Mouse (Mus musculus): Measurements from ENCODE around the gene Gucy2d. TPM values are rescaled to one million over a fixed set of nuclear protein-coding genes. Genes with fewer than 3 reads are reported as not detected.

Gucy2d gene
- 0.08 and 0.10 TPM in 2 replicates for polyA plus RNA-seq (2012; rRNA removed)

GRCm38 (mm10) chr7:98439956-98440466, at the start of gene Gucy2d:
Gucy2d (plus strand) TSS chr7:98440416.
- DNase-seq, result no peak
- Histone ChIP-seq H3K27ac (ENCODE audit: insufficient read depth, low read length) (no peak within 1 kb of the TSS), H3K4me3 (replicated peaks; ENCODE audit: insufficient read depth, low read depth, low read length) (no peak within 1 kb of the TSS), H3K4me1 (ENCODE audit: control insufficient read depth, insufficient read depth, low read length) (no peaks in the 10 kb centered on the region; the same call in 1 of the 2 replicates), H3K27me3 (ENCODE audit: control insufficient read depth, insufficient read depth, low read length) (no peaks in the 10 kb centered on the region)
- 51% methylated on average over 10 of the region's 10 CpGs for WGBS
- no peak for TF ChIP-seq POLR2A (IDR thresholded peaks at IDR 0.05; ENCODE audit: borderline replicate concordance, insufficient read depth, low read length)
- no peak for TF ChIP-seq CTCF (IDR thresholded peaks at IDR 0.05; ENCODE audit: borderline replicate concordance, insufficient read depth, low read depth, low read length)

DNA sequence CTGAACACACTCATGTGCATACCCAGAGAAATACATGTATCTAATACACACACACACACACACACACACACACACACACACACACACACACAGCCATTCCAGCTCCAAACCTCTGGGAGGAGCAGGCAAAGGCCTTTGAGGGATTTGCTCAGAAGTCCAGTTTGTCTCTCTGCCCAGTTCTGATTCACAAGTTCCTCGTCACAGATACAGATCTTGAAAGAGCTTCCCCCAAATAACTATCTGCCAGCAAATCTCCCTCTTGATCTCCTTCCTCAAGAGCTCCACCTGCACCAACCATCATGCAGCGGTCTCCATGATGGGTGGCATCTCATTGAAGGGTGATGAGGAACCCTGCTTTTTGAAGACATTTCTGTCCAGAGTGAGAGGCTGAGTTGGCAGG, 49.7 kb upstream of the Gucy2d start:
- no peak for DNase-seq
- no peak overlapping the region for H3K27ac ChIP-seq (ENCODE audit: insufficient read depth, low read length)
- H3K4me3 ChIP-seq (replicated peaks; ENCODE audit: insufficient read depth, low read depth, low read length), result no peak overlapping the region
- no peaks in the 10 kb centered on the region for H3K4me1 ChIP-seq (ENCODE audit: control insufficient read depth, insufficient read depth, low read length)
- 76% methylated on average over 2 of the region's 2 CpGs for whole genome bisulfite sequencing
- no peak for TF ChIP-seq CTCF (IDR thresholded peaks at IDR 0.05; ENCODE audit: borderline replicate concordance, insufficient read depth, low read depth, low read length)
- no peak for TF ChIP-seq POLR2A (IDR thresholded peaks at IDR 0.05; ENCODE audit: borderline replicate concordance, insufficient read depth, low read length)
- H3K27me3 ChIP-seq (ENCODE audit: control insufficient read depth, insufficient read depth, low read length), result no peaks in the 10 kb centered on the region

GRCm38 (mm10) chr7:98391351-98391936, 48.8 kb upstream of the Gucy2d start:
- WGBS, result 42% methylated on average over 7 of the region's 7 CpGs
- TF ChIP-seq CTCF (IDR thresholded peaks at IDR 0.05; ENCODE audit: borderline replicate concordance, insufficient read depth, low read depth, low read length), result no peak
- TF ChIP-seq POLR2A (IDR thresholded peaks at IDR 0.05; ENCODE audit: borderline replicate concordance, insufficient read depth, low read length), result no peak
- no peaks in the 10 kb centered on the region for H3K4me1 ChIP-seq (ENCODE audit: control insufficient read depth, insufficient read depth, low read length)
- H3K27me3 ChIP-seq (ENCODE audit: control insufficient read depth, insufficient read depth, low read length), result no peaks in the 10 kb centered on the region
- H3K27ac ChIP-seq (ENCODE audit: insufficient read depth, low read length), result no peak overlapping the region
- DNase-seq, result no peak
- H3K4me3 ChIP-seq (replicated peaks; ENCODE audit: insufficient read depth, low read depth, low read length), result no peak overlapping the region

DNA sequence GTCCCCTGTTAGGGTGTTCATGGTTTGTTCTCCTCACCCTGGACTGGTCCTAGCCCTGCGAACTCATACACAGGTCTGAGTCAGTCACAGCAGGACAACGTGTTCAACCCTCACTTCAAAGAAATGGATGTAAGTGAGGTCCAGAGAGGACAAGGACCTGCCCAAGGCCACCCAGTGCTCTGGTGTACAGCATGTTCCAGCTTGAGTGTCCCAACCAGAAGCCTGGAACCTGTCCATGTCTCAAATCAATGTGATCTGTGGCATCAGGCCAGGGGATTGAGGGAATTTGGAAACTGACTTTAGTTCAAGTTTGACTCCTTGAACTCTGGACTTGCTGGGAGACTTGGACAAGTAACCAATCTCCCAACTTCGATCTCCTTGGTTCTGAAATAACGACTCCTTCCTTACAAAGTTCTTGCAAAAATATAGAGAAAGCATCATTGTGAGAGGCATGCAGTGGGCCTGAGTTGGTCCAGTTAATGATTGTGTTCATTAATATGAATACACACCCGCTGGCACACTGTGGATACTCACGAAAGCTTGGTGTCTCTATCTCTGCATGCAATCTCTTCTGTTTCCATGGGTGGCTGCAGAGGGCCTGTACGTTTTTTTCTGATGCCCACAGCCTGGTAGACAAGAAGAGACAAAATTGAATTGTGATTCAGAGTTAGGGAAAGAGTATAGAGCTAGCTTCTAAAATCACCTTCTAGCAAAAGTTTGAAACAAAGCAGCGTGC, 47.6 kb upstream of the Gucy2d start:
- H3K4me1 ChIP-seq (ENCODE audit: control insufficient read depth, insufficient read depth, low read length), result no peaks in the 10 kb centered on the region
- WGBS, result 84% methylated on average over 8 of the region's 8 CpGs
- no peak for DNase-seq
- TF ChIP-seq CTCF (IDR thresholded peaks at IDR 0.05; ENCODE audit: borderline replicate concordance, insufficient read depth, low read depth, low read length) (no peak), POLR2A (IDR thresholded peaks at IDR 0.05; ENCODE audit: borderline replicate concordance, insufficient read depth, low read length) (no peak)
- no peak overlapping the region for H3K27ac ChIP-seq (ENCODE audit: insufficient read depth, low read length)
- no peaks in the 10 kb centered on the region for H3K27me3 ChIP-seq (ENCODE audit: control insufficient read depth, insufficient read depth, low read length)
- H3K4me3 ChIP-seq (replicated peaks; ENCODE audit: insufficient read depth, low read depth, low read length), result no peak overlapping the region

DNA sequence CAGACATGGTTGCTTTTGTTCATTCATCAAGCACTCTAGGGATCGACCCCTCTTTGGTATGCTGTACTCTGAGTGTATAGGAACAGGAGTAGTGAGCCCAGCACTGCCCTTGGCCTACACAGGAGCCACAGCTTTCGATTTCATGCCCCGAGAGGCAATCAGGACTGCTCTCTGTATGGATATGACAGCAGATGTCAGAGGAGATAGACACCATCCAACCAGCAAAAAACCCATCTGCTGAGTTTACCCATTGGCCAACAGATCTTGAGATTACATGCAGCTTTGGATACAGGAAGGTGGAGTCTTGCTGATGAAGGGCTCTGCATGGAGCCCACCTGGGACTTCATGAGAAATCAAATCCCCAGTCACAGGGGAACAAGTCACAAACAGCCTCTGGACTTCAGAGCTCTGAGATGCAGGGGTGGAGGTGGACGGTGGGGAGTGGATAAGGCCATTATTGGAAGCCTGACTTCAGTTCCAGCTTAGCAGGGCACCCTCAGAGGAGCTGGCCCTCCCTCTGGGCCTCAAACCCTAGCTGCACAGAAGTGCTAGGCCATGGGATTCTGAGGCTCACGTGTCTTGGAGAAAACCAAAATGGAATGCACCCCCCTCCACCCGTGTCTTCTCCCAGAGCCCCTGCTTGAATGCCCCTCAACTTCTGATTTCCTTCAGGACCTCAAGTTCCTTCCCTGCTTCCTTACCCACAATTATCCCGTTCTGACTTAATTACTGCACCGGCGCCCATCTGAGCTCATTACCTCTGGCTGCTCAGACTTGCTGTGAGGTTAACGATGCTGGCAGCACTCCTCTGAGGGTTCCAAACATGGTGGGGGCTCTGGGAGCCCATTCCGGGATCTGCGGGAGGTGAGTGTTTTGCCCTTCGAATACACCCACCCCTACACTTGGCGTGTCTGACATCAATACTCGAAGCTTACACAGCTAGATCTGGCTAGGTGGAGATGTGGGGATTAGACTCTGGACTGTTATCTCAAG, 37.3 kb upstream of the Gucy2d start:
- H3K27me3 ChIP-seq (ENCODE audit: control insufficient read depth, insufficient read depth, low read length), result no peaks in the 10 kb centered on the region
- H3K4me1 ChIP-seq (ENCODE audit: control insufficient read depth, insufficient read depth, low read length), result peaks cover 26% of the 10 kb centered on the region
- H3K4me3 ChIP-seq (replicated peaks; ENCODE audit: insufficient read depth, low read depth, low read length), result no peak overlapping the region
- no peak for TF ChIP-seq CTCF (IDR thresholded peaks at IDR 0.05; ENCODE audit: borderline replicate concordance, insufficient read depth, low read depth, low read length)
- no peak for TF ChIP-seq POLR2A (IDR thresholded peaks at IDR 0.05; ENCODE audit: borderline replicate concordance, insufficient read depth, low read length)
- peak overlapping the region; percentile 39 for H3K27ac ChIP-seq (ENCODE audit: insufficient read depth, low read length)
- peak; percentile 45 to 71 for DNase-seq
- 42% methylated on average over 15 of the region's 15 CpGs for WGBS

- no peaks in the 10 kb centered on the region for H3K27me3 ChIP-seq (ENCODE audit: control insufficient read depth, insufficient read depth, low read length)
- 11% methylated on average over 4 of the region's 4 CpGs for WGBS
- H3K27ac ChIP-seq (ENCODE audit: insufficient read depth, low read length), result 0 out of 2 replicates have a peak overlapping the region, but pooled peaks have one; percentile 0
- TF ChIP-seq CTCF (IDR thresholded peaks at IDR 0.05; ENCODE audit: borderline replicate concordance, insufficient read depth, low read depth, low read length) (no peak), POLR2A (IDR thresholded peaks at IDR 0.05; ENCODE audit: borderline replicate concordance, insufficient read depth, low read length) (no peak)
- H3K4me1 ChIP-seq (ENCODE audit: control insufficient read depth, insufficient read depth, low read length), result peaks cover 26% of the 10 kb centered on the region
- H3K4me3 ChIP-seq (replicated peaks; ENCODE audit: insufficient read depth, low read depth, low read length), result no peak overlapping the region
- DNase-seq, result peak; percentile 77 to 87
These were observed 36.2 kb upstream of the Gucy2d start for GRCm38 (mm10) chr7:98403996-98404395.

GRCm38 (mm10) chr7:98407615-98408014, 32.6 kb upstream of the Gucy2d start:
- H3K4me3 ChIP-seq (replicated peaks; ENCODE audit: insufficient read depth, low read depth, low read length), result no peak overlapping the region
- H3K27me3 ChIP-seq (ENCODE audit: control insufficient read depth, insufficient read depth, low read length), result no peaks in the 10 kb centered on the region
- 92% methylated on average over 5 of the region's 5 CpGs for WGBS
- TF ChIP-seq POLR2A (IDR thresholded peaks at IDR 0.05; ENCODE audit: borderline replicate concordance, insufficient read depth, low read length) (no peak), CTCF (IDR thresholded peaks at IDR 0.05; ENCODE audit: borderline replicate concordance, insufficient read depth, low read depth, low read length) (no peak)
- H3K4me1 ChIP-seq (ENCODE audit: control insufficient read depth, insufficient read depth, low read length), result peaks cover 17% of the 10 kb centered on the region
- no peak for DNase-seq
- H3K27ac ChIP-seq (ENCODE audit: insufficient read depth, low read length), result no peak overlapping the region
